Mouse (Mus musculus): Measurements from ENCODE around the gene Tspan15.

Tspan15 gene

GRCm38 (mm10) chr10:62189910-62190309 lies 41.1 kb downstream of the Tspan15 start:
- no peak for DNase-seq (ENCODE audit: low read depth, low spot score)

GRCm38 (mm10) chr10:62189303-62189702 lies 41.7 kb downstream of the Tspan15 start:
- no peak for DNase-seq (ENCODE audit: low read depth, low spot score)

GRCm38 (mm10) chr10:62186882-62187281 lies 44.2 kb downstream of the Tspan15 start:
- peak; percentile 77 for DNase-seq (ENCODE audit: low read depth, low spot score)

- DNase-seq (ENCODE audit: low read depth, low spot score): peak; percentile 93
Observed at GRCm38 (mm10) chr10:62183053-62183452, 48.0 kb downstream of the Tspan15 start.

- no peak for DNase-seq (ENCODE audit: low read depth, low spot score)
Observed at GRCm38 (mm10) chr10:62182471-62183014, 48.5 kb downstream of the Tspan15 start.

- peak; percentile 9 for DNase-seq (ENCODE audit: low read depth, low spot score)
Observed at GRCm38 (mm10) chr10:62181701-62182100, 49.4 kb downstream of the Tspan15 start.

- DNase-seq (ENCODE audit: low read depth, low spot score): no peak
Observed at GRCm38 (mm10) chr10:62179944-62180343, 51.1 kb downstream of the Tspan15 start.

- DNase-seq (ENCODE audit: low read depth, low spot score): no peak
Observed at GRCm38 (mm10) chr10:62174533-62175313, 56.3 kb downstream of the Tspan15 start.

GRCm38 (mm10) chr10:62173941-62174448 lies 57.1 kb downstream of the Tspan15 start:
- DNase-seq (ENCODE audit: low read depth, low spot score): no peak

- no peak for DNase-seq (ENCODE audit: low read depth, low spot score)
Observed at GRCm38 (mm10) chr10:62172841-62173553, 58.1 kb downstream of the Tspan15 start.

- no peak for DNase-seq (ENCODE audit: low read depth, low spot score)
Observed at GRCm38 (mm10) chr10:62162410-62162809, 68.6 kb downstream of the Tspan15 start.

GRCm38 (mm10) chr10:62149929-62150328 lies 81.1 kb downstream of the Tspan15 start:
- DNase-seq (ENCODE audit: low read depth, low spot score): no peak

GRCm38 (mm10) chr10:62147466-62148248 lies 83.4 kb downstream of the Tspan15 start:
- DNase-seq (ENCODE audit: low read depth, low spot score): no peak

GRCm38 (mm10) chr10:62145957-62146356 lies 85.1 kb downstream of the Tspan15 start:
- no peak for DNase-seq (ENCODE audit: low read depth, low spot score)

- no peak for DNase-seq (ENCODE audit: low read depth, low spot score)
Observed at GRCm38 (mm10) chr10:62143820-62144219, 87.2 kb downstream of the Tspan15 start, which contains the start of gene Fam241b. TSS of gene Fam241b (minus strand) at chr10:62143920.

GRCm38 (mm10) chr10:62138040-62138439 lies 93.0 kb downstream of the Tspan15 start:
- no peak for DNase-seq (ENCODE audit: low read depth, low spot score)

- no peak for DNase-seq (ENCODE audit: low read depth, low spot score)
Observed at GRCm38 (mm10) chr10:62137150-62137549, 93.9 kb downstream of the Tspan15 start.

GRCm38 (mm10) chr10:62135696-62136470 lies 95.2 kb downstream of the Tspan15 start:
- DNase-seq (ENCODE audit: low read depth, low spot score): no peak
